Mouse (Mus musculus): ENCODE results near the gene Srp14.

Gene Srp14

GRCm38 (mm10) chr2:118479550-118479909 is at the start of gene Srp14:
Gene Srp14, minus strand, starts transcription at chr2:118479711.
- DNase-seq (ENCODE audit: low read depth, low spot score), result peak; percentile 96

GRCm38 (mm10) chr2:118526545-118526944 is 47.0 kb upstream of the Srp14 start:
- DNase-seq (ENCODE audit: low read depth, low spot score), result no peak

- no peak for DNase-seq (ENCODE audit: low read depth, low spot score)
Measured at GRCm38 (mm10) chr2:118524811-118525210, 45.3 kb upstream of the Srp14 start.

GRCm38 (mm10) chr2:118523163-118523730 is 43.7 kb upstream of the Srp14 start:
- no peak for DNase-seq (ENCODE audit: low read depth, low spot score)

GRCm38 (mm10) chr2:118522265-118522664 is 42.8 kb upstream of the Srp14 start:
- no peak for DNase-seq (ENCODE audit: low read depth, low spot score)

- DNase-seq (ENCODE audit: low read depth, low spot score), result peak; percentile 90
Measured at GRCm38 (mm10) chr2:118520042-118520933, 40.8 kb upstream of the Srp14 start.

GRCm38 (mm10) chr2:118512418-118513377 is 33.2 kb upstream of the Srp14 start:
- no peak for DNase-seq (ENCODE audit: low read depth, low spot score)

GRCm38 (mm10) chr2:118511779-118512417 is 32.4 kb upstream of the Srp14 start:
- no peak for DNase-seq (ENCODE audit: low read depth, low spot score)

GRCm38 (mm10) chr2:118510447-118511310 is 31.2 kb upstream of the Srp14 start:
- peak; percentile 64 for DNase-seq (ENCODE audit: low read depth, low spot score)

- no peak for DNase-seq (ENCODE audit: low read depth, low spot score)
Measured at GRCm38 (mm10) chr2:118509688-118510446, 30.4 kb upstream of the Srp14 start.

GRCm38 (mm10) chr2:118507126-118507525 is 27.6 kb upstream of the Srp14 start:
- no peak for DNase-seq (ENCODE audit: low read depth, low spot score)

GRCm38 (mm10) chr2:118500191-118500590 is 20.7 kb upstream of the Srp14 start:
- DNase-seq (ENCODE audit: low read depth, low spot score), result no peak

- no peak for DNase-seq (ENCODE audit: low read depth, low spot score)
Measured at GRCm38 (mm10) chr2:118499135-118499961, 19.8 kb upstream of the Srp14 start.

- DNase-seq (ENCODE audit: low read depth, low spot score), result no peak
Measured at GRCm38 (mm10) chr2:118498476-118498875, 19.0 kb upstream of the Srp14 start.

- no peak for DNase-seq (ENCODE audit: low read depth, low spot score)
Measured at GRCm38 (mm10) chr2:118497890-118498289, 18.4 kb upstream of the Srp14 start.

- DNase-seq (ENCODE audit: low read depth, low spot score), result no peak
Measured at GRCm38 (mm10) chr2:118495024-118495423, 15.5 kb upstream of the Srp14 start.

- DNase-seq (ENCODE audit: low read depth, low spot score), result no peak
Measured at GRCm38 (mm10) chr2:118491741-118492395, 12.4 kb upstream of the Srp14 start.

- DNase-seq (ENCODE audit: low read depth, low spot score), result no peak
Measured at GRCm38 (mm10) chr2:118491281-118491731, 11.8 kb upstream of the Srp14 start.

All from forelimb bud, embryonic 11.5 days (tissue).